Mouse (Mus musculus) kidney, postnatal 25 days (tissue): Measurements from ENCODE around the gene Gm10840.

Source experiments
- DNase-seq, 2 experiments: peaks; one replicate each; pipeline ENCODE4 v3.0.0; 2021; ENCODE audit warnings: mixed read lengths in 2 of 2

The Gm10840 gene

DNA sequence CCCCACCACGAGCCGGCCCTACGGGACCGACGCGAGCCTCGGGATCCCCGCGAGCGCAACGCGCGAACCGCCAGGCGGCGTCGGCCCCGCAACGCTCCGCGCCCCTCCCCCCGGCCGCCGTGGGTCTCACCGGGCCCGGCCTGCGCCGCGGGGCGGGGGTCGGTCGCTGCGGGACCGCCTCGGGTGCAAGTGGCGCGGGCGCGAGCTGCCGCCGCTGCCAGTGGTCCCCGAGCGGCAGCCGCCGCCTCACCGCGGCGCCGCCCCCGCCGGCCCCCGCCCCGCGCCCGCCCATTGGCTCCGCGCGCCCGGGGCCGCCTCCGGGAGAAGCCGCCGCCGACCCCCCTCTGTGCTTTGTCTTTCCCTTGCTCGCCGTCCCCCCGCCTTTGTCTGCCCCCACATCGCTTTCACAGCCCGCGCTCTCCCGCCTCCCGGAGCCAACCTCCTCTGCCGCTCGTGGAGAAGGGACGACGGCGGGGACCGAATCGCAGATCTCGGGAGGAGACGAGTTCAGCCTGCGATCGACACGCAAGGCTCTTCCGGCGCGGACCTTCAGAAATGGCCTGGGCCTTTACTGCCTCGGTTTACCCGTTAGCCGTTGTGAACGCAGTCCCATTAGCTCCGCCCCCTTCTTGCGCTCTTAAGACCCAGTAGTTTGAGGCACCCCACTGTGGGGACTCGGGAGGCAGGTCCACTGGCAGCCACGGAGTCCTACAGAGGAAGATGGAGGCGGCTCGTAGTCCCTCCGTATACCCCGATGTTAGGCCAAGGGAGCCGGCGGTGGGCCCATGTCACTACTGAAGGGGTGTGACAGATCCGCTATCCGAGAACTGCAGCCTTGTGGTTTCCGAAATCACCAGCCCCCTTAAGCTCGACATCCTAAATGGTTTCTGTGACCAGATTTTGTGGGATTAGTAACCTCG is 469 bp upstream of the Gm10840 start:
- DNase-seq = peak; percentile 79 to 87

DNA sequence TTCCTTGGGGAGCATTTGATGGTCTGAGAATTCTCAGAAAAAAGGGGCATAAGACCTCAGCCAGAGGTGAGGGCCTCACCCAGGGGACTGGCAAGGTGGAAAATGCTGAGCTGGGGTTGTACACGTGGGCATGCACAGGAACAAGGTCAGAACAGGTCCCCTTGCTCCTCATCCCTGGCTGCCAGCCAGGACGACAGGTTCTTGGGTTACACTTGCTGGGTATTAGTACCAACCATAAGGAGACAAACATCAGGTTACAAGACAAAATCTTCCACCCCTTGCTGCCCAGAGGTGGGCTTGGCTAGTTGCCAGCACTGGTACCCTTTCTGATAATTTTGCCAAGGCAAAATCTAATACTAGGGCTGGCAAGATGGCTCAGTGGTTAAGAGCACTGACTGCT is 1.6 kb downstream of the Gm10840 start:
- DNase-seq = no peak

DNA sequence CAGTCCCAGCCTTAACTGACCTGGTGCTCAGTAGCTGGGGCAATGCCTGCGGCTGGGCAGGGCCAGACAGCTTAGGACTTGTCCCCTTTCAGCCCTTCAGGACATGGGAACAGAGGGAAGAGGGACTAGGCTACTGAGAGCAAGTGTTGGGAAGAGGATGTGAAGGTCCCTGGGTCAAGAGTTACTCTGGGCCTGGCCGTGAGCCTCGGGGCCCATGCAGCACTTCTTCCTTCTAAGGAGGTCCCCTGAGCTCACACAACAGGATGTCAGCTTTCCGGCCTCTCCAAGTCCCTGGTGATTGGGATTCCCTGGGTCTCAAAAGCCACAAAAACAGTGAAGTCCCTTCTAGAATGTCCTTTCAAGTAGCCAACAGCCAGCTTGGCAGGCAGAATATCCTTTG is 2.9 kb downstream of the Gm10840 start:
- peak; percentile 52 to 73 for DNase-seq

DNA sequence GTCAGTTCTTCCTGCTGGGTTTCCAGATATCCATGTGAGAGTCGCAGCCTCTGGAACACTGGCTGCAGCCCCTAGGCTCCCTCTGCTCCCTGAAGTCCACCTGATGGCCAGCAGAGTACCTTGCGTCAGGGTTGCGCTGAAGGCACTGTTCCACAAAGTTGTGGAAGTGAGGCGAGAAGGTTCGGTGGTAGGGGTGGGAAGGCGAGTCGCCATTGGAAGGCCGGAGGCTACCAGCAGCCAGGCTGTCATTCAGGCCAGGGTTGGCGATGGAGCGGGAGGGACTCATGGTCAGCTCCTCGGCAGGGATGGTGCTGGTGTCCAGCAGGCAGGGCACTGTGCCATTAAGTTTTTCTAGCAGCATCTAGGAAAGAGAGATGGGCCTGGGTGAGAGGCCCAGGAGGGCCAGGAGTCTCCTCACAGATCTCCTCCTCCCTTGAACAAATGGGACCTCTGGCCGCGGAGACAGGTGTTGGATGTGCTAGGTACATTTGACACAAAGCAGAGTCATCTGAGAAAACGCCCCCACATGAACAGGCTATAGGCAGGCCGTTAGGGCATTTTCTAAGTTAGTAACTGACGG is 4.0 kb downstream of the Gm10840 start:
- no peak for DNase-seq

DNA sequence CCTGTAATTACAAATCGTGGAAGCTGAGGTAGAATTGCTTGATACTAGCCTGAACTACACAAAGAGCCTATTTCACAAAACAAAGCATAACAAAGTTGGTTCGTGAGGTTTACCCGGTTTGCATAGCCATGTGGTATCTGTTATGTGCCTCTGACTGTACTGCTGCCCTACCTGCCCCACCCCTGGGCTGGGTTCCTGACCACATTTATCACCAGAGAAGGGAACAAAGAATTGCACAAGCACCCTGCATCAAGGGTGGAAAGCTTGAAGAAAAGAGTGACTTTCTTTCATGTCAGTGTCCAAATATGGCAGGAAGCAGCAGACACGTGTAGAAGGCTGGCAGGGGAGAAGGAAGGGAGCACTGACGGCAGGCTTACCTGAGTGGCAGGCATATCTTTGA is 6.8 kb downstream of the Gm10840 start:
- no peak for DNase-seq

DNA sequence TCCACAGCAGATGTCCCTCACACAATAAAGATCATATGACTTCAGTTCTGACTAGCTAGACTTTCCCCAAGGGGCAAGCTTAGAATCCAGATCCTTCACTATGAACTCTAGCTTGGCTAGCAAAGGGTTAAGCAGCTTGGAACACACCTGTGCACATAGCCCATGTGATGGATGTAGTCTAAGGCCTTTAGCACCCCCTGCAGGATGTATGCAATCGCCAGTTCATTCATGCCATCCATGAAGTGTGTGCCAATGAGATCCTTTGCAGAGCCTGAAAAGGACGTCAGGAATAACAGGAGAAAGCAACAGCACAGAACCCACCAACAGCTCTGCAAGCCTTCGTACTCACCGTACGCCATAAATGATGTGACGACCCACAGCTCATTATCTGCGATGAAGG is 10.2 kb downstream of the Gm10840 start:
- DNase-seq = no peak

DNA sequence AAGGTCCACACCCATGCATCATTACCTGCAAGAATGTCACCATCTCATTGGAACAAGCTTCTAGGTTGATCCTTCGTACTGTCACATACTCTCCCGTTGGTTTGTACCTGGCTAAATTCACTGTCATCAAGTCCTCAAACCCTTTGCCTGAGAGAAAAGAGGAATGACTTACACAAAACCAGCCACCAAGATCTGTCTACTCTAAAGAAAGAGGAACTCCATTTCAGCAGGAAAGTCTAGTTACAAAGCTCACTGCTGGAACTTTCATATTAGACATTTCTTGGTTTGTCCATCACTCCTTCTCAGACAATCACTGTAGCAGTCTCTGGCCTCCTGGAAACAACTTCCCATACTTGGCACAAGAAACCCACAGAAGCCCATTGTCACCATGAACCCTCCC is 12.6 kb downstream of the Gm10840 start:
- no peak for DNase-seq

DNA sequence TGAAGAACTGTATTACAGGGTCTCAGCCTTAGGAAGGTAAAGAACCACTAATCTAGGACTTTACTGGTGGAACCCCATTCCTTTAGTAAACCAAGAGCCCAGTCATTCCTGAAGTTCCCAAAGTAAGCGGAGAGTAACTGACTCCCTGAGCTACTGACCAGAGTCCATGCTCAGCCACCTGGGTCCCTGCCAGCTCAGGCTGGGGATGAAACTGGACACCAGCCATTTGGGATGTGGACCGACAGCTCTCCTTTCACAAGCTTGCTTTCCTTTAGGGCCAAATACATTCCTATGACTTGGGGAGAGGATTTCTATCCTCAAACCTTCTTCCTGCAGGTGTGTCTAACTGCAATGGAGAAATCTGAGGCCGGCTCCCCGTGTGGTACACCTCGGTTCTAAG is 13.7 kb downstream of the Gm10840 start:
- DNase-seq = peak; percentile 80 to 85

DNA sequence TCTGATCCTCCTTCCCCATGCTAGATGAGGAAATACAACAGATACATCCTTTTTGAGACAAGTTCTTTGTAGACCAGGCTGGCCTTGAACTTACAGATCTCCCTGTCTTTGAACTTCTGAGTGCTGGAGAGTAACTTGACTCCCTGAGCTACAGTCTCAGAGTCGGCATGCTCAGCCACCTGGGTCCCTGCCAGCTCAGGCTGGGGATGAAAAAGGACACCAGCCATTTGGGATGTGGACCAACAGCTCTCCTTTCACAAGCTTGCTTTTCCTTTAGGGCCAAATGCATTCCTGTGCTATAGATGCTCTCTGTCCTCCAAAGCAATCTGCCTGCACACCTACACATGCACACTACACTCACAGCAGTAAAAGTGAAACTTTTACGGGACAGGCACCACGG is 14.4 kb downstream of the Gm10840 start:
- DNase-seq = no peak

DNA sequence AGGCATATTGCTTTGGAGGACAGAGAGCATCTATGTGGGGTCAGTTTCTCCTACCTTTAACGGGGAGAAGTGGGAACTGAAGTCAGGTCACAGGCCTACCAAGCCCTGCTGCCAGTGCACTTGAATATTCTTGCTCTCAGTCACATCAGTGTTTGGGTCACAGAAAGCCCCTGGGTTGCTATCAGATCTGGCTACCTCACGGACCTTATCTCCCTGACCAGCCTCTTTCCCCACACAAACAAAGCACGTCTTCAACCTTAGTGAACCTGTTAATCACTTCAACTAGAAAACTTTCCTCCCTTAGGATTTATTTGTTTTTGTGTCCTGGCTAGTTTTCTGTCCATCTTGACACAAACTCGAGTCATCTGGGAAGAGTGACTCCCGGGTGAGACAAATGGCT is 15.7 kb downstream of the Gm10840 start:
- no peak for DNase-seq

DNA sequence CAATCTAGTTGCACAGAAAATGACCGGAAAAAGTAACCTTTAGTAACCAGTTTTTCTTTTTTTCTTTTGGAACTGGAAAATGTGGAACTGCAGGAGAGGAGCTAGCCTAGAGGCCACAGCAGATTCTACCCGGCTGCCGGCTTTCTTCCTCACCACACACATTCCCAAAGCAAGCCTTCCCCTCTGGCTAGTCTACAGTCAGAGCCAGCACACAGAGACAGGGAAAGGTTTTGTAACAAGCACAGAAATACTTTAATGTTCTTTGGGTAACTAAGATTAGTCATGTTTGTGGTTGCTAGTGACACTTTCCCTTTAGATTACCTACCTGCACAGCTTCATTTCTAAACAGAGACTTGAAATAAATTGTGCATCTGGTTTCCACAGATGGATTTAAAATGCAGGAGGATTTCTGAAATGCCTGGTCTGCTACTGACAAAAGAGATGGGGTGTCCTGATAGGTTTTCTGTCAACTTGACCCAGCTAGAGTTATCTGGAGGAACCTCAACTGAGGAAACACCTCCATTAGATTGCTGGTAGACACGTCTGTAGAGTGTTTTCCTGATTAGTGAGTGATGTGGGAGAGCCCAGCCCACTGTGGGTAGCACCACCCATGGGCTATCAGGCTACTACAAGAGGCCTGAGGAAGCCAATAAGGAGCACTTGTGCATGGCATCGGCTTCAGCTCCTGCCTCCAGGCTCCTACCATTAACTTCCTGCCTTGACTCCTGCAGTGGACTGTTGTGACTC is 17.6 kb downstream of the Gm10840 start:
- DNase-seq = no peak

DNA sequence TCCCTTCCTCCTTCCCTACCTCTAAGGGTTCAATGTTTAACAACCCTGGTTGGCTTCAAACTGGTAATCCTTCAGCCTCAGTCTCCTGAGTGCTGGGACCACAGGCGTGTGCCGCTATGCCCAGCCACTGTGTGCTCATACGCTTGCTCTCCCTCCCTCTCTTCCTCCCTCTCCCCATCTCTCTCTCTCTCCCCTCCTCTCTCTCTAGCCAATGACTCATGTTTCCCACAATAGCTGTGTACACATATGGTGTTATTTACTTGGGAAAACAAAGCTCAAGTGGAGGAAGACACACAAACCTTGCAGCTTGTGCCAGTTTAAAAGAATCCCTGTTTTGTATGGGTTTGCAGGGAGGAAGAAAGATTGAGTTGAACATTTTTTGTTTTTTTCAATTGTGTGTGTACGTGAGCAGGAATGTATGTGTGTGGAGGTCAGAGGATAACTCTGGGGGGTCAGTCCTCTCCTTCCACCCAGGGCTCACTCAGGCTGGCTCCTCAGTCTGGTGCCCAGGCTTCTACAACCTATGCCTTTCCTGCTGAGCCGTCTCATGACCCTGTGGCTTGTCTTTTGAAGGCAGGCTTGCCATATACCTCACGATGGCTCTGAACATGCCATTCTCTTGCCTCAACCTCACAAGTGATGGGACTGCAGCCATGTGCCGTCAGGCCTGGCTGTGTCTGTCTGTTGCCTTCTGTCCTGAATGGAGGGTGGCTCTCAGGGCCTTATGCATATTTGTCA is 19.2 kb downstream of the Gm10840 start:
- no peak for DNase-seq

DNA sequence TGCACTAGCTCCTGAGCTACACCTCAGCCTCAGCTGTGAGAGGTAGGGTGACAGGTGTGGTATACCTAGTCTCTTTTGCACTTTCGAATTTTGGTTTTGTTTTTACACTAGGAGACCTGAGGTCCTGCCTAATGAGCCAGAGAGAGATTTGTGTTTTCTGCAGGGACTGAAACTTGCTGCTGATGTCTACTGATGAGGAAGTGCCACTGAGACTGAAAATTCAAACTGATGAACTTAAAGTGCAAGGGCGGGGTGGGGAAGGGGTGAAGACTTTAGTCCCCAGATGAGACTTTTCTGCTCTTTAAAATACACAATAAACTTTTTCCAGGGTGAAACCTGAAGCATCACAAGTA is 19.8 kb downstream of the Gm10840 start:
- no peak for DNase-seq

DNA sequence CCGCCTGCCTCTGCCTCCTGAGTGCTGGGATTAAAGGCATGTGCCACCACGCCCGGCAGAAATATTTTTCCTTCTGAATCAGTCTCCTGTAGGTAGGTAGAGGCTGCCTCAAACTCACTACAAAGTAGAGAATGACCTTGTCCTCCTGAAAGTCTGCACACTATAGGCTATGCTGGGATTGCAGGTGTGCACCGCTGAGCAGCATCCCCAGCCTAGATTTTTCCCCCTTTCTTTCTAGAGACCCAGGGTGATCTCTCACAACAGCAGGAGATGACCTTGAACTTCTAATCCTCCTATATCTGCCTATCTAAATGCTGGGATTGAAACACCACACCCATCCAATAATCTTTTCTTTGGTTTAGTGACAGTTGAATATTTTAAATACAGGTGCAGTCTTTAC is 26.7 kb downstream of the Gm10840 start:
- DNase-seq = no peak

DNA sequence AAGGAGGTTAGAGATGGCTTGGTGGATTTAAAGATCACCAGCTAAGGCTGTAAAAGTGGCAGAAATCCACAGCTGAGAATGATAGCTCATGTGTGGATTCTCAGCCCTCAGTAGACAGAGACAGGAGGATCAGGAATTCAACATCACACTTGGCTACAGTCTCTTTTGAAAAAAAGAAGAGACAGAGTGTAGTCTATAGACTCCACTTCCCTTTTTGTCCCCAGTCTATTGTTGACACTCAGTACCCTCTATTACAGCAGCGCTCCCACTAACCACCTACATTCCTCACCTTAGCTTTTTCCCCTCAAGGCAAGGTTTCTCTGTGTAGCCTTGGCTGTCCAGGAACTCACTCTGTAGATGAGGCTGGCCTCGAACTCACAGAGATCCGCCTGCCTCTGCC is 31.1 kb downstream of the Gm10840 start:
- no peak for DNase-seq

DNA sequence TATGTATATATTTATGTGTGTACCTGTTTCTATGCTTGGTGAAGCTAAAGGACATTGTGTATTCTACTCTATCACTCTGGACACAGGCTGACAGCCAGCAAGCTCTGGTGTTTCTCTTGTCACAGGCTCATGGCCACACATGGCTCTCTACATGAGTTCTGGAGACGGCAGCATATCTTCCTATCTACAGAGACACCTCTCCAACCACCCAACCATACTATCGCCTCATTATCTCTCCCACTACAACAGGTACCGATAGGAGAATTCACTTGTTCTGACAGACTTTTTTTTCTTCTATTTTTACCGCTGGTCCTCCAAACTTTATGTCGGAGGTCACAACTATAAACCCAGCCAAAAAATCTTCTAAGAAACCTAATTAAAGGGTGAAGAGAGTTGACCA is 31.6 kb downstream of the Gm10840 start:
- no peak for DNase-seq

DNA sequence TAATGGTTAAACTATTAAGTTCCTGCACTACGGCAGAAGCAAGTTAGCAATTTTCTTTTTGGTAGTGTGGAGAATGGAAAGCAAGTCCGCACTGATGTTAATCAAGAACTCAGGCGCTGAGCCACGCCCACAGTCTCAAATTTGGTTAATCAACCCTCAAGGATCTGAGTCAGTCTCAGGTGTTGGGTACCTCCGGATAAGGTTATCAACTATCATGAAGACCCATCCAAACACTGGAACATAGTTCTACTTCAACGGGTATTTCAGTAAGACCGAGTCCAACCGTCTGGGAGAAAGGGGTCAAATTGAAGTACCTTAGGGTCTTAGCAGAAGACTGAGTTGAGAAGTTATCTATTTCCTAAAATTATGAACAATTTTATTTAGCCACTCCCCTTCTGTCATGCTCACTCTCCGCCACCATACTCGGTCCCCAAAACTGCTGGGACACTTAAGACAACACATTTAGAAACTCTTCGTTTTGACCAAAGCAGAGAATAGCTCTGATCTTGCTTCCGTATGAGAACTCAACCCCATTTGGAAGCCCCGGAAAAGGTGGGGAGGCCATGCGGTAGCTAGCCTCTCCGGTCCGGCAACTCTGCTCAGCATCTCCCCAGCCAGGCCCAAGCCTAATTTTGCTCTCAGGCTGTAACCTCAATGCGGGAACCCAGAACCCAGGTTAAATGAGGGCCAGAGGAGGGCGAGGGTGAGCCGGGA is 32.2 kb downstream of the Gm10840 start:
- DNase-seq = peak; percentile 55 to 65

DNA sequence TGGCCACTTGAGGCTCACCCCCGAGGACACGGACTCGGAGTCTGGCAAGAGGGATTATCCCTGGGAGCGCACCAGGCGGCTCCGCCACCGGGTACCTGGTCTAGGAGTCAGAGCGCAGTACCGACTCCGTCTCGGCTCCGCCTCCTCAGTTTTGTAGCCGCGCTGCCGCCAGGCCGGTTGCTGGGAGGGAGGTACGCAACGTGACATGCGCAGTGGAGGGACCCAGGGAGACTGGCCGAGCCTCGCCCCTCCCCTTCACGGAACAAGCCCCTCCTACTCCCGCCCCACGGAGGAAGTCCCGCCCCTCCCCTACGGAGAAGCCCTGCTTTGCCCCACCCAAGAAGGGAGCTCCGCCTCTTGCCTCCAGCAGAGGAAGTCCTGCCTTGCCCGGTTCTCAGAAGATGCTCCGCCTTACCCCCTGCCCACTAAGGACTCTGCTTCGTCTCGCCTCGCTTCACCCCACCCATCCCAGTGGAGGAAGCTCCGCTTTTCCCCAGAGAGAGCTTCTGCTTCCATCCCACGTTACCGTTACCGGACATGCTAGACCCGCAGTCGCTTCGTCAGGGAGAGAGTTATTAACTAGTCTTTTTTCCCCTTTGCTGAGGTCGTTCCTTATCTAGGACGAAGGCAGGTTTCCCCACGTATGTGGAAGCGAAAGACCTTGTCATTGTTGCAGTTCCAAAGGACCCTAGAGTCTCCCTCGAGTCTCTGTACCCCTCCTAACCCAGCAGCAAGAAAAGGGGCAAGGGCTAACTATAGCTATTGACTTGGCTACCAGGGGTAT is 32.9 kb downstream of the Gm10840 start:
- DNase-seq = peak; percentile 98 to 99

DNA sequence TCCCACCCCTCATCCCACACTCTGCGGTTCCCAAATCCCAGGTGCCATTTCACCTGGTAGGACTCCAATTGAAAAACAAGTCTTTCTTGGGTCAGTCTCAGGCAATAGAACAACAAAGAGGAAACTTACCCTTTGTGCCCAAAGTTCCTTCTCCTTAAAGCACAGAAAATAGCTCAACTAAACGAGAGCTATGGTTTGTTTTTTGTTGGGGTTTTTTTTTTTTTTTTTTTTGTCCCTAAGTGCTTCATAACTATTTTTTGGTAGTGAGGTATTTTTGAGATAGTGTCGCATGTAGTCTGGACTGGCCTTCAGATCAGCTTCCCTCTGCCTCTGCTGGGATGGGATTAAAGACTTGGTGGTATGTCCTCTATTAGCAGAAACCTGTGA is 33.5 kb downstream of the Gm10840 start:
- no peak for DNase-seq

DNA sequence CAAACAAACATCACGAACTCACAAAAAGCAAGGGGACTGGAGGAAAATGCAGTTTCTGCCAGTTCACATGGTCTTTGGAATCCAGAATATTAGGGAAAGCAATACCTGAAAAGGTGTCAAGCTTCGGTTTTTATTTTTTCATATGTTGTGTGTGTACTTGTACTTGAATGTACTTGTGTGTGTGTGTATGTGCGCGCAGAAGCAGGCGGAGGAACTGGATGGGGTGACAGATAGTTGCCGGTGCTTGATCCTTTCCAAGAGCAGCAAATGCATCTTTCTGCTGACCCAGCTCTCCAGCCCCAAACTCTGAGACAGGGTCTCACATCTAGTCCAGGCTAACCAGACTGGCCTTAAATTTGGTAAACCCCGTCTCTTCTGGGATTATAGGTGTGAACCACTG is 34.2 kb downstream of the Gm10840 start:
- DNase-seq = no peak

DNA sequence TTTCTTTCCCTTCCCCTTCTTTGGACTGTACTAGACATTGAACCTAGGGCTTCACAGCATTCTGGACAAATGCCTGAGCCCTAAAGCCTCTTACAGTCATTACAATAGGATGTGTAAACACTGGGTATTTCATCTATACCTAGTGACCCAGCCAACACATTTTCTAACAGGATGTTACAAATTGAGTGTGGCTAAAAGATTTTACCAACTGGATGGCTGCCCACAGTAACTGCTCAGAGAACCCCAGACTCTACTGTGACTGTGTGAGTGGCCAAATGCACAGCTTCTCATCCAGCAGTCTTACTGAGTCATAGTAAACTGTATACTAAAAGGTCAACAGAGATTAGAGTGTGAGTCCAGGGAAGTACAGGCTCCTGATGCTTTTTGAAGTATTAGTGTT is 34.7 kb downstream of the Gm10840 start:
- DNase-seq = no peak

DNA sequence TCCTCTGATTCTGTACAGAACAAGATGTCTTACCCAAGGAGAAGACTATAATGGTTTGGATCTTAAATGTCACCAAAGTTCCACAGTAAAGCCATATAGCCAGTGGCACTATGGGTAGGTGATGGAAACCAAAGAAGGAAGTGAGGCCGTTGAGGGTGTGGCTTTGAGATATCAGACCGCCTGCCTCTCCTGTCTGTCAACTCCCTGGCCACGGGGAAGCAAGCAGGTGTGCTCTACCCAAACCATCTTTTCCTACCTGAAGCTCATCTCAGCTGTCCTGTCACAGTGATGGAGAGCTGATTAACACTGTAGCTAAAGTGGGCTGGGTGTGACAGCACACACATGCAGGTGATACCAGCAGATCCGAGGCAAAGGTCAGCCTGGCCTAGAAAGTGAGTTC is 37.6 kb downstream of the Gm10840 start:
- DNase-seq = no peak
